Mouse (Mus musculus) C2C12 (cell line): ENCODE data around the gene Vps45. TPM values are rescaled to one million over a fixed set of nuclear protein-coding genes. Genes with fewer than 3 reads are reported as not detected.

Source experiments
- H3K27me3 ChIP-seq: one replicate; pipeline ENCODE4 v1.6.1; 2011; ENCODE audit not compliant: control insufficient read depth, insufficient read depth, insufficient read length
- H3K36me3 ChIP-seq: one replicate; pipeline ENCODE4 v1.6.1; 2011; ENCODE audit not compliant: control insufficient read depth, insufficient read depth
- H3K4me3 ChIP-seq: one replicate; pipeline ENCODE4 v1.5.1; 2011; ENCODE audit warnings: mild to moderate bottlenecking, control low read depth; ENCODE audit not compliant: poor library complexity, insufficient read depth, severe bottlenecking
- H3K79me2 ChIP-seq: one replicate; pipeline ENCODE4 v1.6.1; 2011; ENCODE audit not compliant: control insufficient read depth, insufficient read depth
- H3K79me3 ChIP-seq: one replicate; pipeline ENCODE4 v1.6.1; 2011; ENCODE audit warnings: low read depth, control low read depth
- H3ac ChIP-seq: one replicate; pipeline ENCODE3; 2011; ENCODE audit warnings: low read depth; ENCODE audit not compliant: control insufficient read depth, insufficient read length
- CEBPB ChIP-seq: IDR thresholded peaks from one replicate; pipeline ENCODE4 v1.6.1; 2011; ENCODE audit warnings: low read depth, mild to moderate bottlenecking, control low read depth, moderate library complexity
- CTCF ChIP-seq: IDR thresholded peaks from one replicate; pipeline ENCODE4 v1.5.1; 2011; ENCODE audit not compliant: control insufficient read depth, insufficient read depth, insufficient read length
- FOSL1 ChIP-seq: IDR thresholded peaks from one replicate; pipeline ENCODE4 v1.8.0; 2011; ENCODE audit warnings: mild to moderate bottlenecking, low read length; ENCODE audit not compliant: poor library complexity, insufficient read depth, severe bottlenecking
- MAX ChIP-seq: IDR thresholded peaks from one replicate; pipeline ENCODE4 v1.6.1; 2011; ENCODE audit warnings: mild to moderate bottlenecking, control low read depth
- MYOD1 ChIP-seq: IDR thresholded peaks from one replicate; pipeline ENCODE4 v1.6.1; 2011; ENCODE audit warnings: low read depth; ENCODE audit not compliant: control insufficient read depth, insufficient read length
- MYOG ChIP-seq: IDR thresholded peaks from one replicate; pipeline ENCODE4 v1.6.1; 2011; ENCODE audit not compliant: control insufficient read depth, insufficient read length; ENCODE audit errors: extremely low read depth
- USF1 ChIP-seq: IDR thresholded peaks from one replicate; pipeline ENCODE4 v1.6.1; 2011; ENCODE audit warnings: low read depth, mild to moderate bottlenecking, control low read depth, moderate library complexity
- long read RNA-seq, 2 experiments: library from polyadenylated mRNA; unstranded; transcript quantifications; one replicate each; pipeline ENCODE4 v2.0.0; 2019 to 2020
- polyA plus RNA-seq: library from polyadenylated mRNA; unstranded; fragments of >200 nt; fragmentation: generic; extraction: Trizol; gene quantifications from one replicate; pipeline ENCODE4 v1.2.1, GENCODE M21; 2012; ENCODE audit warnings: missing spikeins

Gene Vps45
- polyA plus RNA-seq, result 15.6 TPM
- long read RNA-seq, experiment 1, transcript Vps45-201 (15 exons, 2,637 nt), result major isoform, 5 of 8 reads
- long read RNA-seq, experiment 1, partial matches to known transcripts, result 1 of 8 reads
- long read RNA-seq, experiment 1, other reads (novel, unspliced or antisense), result 1 of 8 reads
- long read RNA-seq, experiment 2, transcript Vps45-201 (15 exons, 2,637 nt), result major isoform, 30 of 33 reads
- long read RNA-seq, experiment 2, partial matches to known transcripts, result 0 of 33 reads
- long read RNA-seq, experiment 2, other reads (novel, unspliced or antisense), result 3 of 33 reads

DNA sequence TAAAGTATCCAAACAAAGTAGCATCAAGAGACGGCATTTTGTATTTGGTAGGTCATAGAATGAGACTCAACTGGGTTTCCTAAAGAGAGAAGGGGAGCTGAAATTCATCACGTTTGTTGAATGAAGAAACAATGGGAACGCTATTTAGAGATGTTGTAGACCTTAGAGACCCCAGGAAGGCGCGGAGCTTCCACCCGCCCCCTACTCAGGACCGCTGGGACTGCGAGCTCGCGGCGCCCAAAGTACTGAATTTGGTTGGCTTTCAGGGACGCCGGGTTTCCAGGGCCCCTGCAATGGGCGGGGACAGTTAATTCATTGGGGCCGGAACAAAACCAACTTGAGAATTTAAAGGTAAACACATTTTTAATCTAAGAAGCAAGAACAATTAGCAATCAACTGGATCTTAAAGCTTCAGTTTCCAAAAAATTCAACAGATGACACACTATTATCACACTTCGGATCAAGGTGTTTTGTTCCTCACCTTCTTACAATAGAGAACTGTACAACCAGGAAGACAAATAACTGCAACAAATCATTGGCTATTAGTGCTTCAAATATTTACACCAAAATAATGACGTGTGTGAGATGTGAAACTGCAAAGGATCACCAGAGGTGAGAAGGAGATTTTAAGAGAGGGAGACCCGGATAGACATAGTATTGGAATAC lies at the start of gene Vps45:
Vps45 (minus strand) TSS at position 236 of the 666 bp plus-strand sequence.
- no peaks in the 10 kb centered on the region for H3K27me3 ChIP-seq
- peak within 1 kb of the TSS; percentile 68 for H3K4me3 ChIP-seq
- peaks cover 17% of the 10 kb centered on the region for H3K79me2 ChIP-seq
- H3ac ChIP-seq, result peak within 1 kb of the TSS; percentile 83
- no peaks in the 10 kb centered on the region for H3K36me3 ChIP-seq
- peaks cover 3% of the 10 kb centered on the region for H3K79me3 ChIP-seq
- TF ChIP-seq MYOD1 (no peak), CTCF (no peak), FOSL1 (no peak)

DNA sequence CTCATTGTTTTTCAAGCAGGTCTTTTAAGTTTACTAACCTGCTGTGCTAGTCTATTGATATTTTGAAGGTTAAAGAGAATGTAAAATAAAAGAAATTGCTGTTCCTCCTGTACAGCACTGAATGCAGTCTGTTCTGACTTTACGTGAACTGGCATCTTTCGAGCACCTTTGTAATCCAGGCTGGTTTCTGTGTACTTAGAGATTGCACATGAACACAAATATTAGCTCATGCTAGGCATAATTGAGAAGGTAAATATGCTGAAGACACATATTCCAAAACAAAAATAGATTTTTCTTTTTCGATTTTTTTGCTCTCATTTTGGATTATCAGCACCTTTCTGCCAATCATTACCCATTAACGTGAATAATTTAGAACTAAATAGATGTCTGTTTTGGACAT lies 47.9 kb upstream of the Vps45 start:
- TF ChIP-seq CTCF, result no peak
- TF ChIP-seq USF1, result no peak
- H3K4me3 ChIP-seq, result no peak overlapping the region
- peaks cover 50% of the 10 kb centered on the region for H3K79me3 ChIP-seq
- peaks cover 67% of the 10 kb centered on the region for H3K79me2 ChIP-seq
- peaks cover 5% of the 10 kb centered on the region for H3K36me3 ChIP-seq
- H3ac ChIP-seq, result no peak overlapping the region
- H3K27me3 ChIP-seq, result no peaks in the 10 kb centered on the region

DNA sequence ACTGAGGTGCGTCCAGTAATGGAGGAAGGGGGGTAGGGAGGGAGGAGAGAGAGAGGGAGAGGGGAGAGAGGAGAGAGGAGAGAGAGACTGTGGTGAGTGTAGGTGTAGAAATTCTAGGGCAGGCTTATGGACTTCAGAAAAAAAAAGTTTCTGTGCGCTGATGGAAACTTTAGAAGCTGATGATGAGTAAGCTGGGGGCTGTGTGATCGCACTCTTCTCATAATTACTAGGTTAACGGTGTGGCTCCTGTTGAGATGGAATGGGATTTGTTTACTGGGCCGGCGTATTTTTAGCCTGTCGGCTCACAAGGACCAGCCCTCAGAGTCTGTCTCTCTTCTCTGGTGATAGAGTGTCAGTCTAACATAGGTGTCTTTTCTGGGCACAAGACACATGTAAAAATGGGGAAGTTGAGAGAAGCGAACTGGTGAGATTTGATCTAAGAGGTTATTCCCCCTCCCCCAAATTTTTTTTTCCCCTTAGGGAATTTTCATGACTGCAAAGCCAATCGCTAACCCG lies 47.0 kb upstream of the Vps45 start:
- Histone ChIP-seq H3K79me3 (peaks cover 46% of the 10 kb centered on the region), H3K36me3 (no peaks in the 10 kb centered on the region), H3K4me3 (peak overlapping the region; percentile 78), H3ac (peak overlapping the region; percentile 99), H3K27me3 (no peaks in the 10 kb centered on the region), H3K79me2 (peaks cover 58% of the 10 kb centered on the region)
- TF ChIP-seq MAX (no peak), CEBPB (no peak)

DNA sequence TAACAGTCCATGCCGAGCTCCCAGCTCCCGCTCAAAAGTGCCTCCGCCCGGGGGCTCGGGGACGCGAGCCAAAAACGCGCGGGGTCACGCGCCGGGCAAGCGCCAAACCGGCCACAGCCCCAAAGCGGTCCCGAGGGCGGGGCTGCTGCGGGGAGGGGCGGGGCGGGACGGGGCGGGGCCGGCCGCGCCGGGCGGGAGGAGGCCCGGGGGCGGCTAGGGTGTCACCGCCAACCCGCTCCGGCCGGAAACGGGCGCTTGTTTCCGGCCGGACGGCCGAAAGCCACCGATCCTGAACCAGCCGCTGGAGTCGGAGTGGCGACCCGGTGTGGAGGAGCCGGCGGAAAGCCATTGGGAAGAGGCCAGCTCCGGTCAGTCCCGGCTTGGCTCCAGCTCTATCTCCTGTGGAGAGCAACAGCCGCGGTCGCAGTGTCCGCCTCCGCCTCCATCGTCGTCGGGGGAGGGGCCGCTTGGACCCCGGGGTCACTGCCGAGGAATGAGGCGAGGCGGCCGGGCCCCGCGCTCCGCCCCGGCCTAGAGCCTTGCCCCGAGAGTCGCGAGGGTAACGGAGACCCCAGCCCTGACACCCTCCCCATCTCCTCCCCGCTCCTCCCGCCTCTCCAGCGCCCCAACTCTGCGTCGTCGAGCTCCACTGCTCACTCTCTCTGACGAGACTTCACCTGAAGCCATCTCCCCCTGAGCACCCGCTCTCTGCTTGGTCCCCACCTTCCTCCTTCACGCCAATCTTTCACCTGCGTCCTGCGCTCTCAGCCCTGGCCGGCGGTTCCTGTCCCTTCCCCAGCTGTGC lies 46.2 kb upstream of the Vps45 start, which contains the start of gene Otud7b:
Otud7b (plus strand) TSS at position 267 of the 805 bp plus-strand sequence.
- H3K27me3 ChIP-seq, result no peaks in the 10 kb centered on the region
- H3K79me3 ChIP-seq, result peaks cover 38% of the 10 kb centered on the region
- H3ac ChIP-seq, result peak within 1 kb of the TSS; percentile 99
- peaks cover 50% of the 10 kb centered on the region for H3K79me2 ChIP-seq
- H3K36me3 ChIP-seq, result no peaks in the 10 kb centered on the region
- H3K4me3 ChIP-seq, result peak within 1 kb of the TSS; percentile 78
- TF ChIP-seq MAX, result no peak
- TF ChIP-seq CTCF, result no peak
- TF ChIP-seq FOSL1, result no peak
- TF ChIP-seq CEBPB, result no peak
- no peak for TF ChIP-seq MYOG
- no peak for TF ChIP-seq USF1
- no peak for TF ChIP-seq MYOD1

DNA sequence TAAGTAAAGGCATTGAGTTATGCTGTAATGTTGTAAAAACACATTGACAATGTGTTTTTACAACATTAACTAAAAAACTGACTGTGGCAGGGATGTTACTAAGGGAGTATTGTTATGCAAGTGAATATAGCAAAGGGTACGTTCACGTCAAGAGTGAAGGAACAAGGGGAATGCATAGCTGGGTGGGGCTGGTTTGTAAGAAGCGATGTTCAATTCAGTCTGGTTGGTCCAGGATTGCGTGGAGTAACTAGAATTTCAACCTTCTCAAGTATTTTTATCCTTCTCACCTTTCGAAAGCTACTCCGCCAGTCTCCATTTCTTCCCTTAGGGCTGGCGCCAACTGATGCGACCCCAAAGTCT lies 45.6 kb upstream of the Vps45 start:
- Histone ChIP-seq H3ac (peak overlapping the region; percentile 71), H3K79me3 (peaks cover 33% of the 10 kb centered on the region)

More for the DNA sequence above, 45.6 kb upstream of the Vps45 start:
- Histone ChIP-seq H3K4me3 (peak overlapping the region; percentile 78), H3K27me3 (no peaks in the 10 kb centered on the region), H3K36me3 (no peaks in the 10 kb centered on the region), H3K79me2 (peaks cover 44% of the 10 kb centered on the region)
- TF ChIP-seq MYOD1 (no peak), CTCF (no peak), CEBPB (no peak), MAX (no peak), MYOG (no peak), FOSL1 (no peak), USF1 (no peak)
